Mouse (Mus musculus) gastrocnemius, adult 8-10 months (tissue): ENCODE results near the gene Capza1. TPM values are rescaled to one million over a fixed set of nuclear protein-coding genes. Genes with fewer than 3 reads are reported as not detected.

Source experiments
- DNase-seq, 2 experiments: peaks; one replicate each; pipeline ENCODE4 v3.0.0; 2022; ENCODE audit warnings: low spot score in 2 of 2
- total RNA-seq, 4 experiments: library from RNA; stranded (reverse); gene quantifications; 2 replicates each; pipeline ENCODE4 v1.2.4; 2022

Capza1 gene
- total RNA-seq, 4 experiments from 2014 or later = 9.9 to 16.3 (median 14.5) TPM

GRCm38 (mm10) chr3:104790401-104790937, 73.8 kb downstream of the Capza1 start:
- DNase-seq = no peak

DNA sequence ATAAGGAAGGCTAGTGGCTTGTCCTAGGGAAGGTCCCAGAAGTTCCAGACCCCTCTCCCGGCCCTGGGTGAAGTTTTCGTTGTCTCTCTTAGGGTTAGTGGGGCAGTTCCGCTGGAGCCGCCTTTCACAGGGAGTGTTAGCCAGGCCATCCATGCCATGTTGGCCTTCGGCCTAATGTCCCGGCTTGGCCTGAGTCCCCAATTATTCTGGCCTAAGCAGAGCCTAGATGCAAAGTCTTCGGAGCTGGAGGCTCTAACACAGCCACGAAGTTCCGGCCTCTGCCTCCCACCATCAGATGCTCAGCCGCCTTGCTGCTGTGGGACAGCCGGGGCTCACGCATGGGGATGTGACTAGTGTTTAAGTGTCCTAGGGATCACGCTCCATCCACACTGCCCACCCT, 74.5 kb downstream of the Capza1 start:
- DNase-seq = no peak

- DNase-seq = no peak
These were observed 75.0 kb downstream of the Capza1 start for GRCm38 (mm10) chr3:104789312-104789605.

GRCm38 (mm10) chr3:104788561-104789311, 75.6 kb downstream of the Capza1 start:
- peak; percentile 70 to 84 for DNase-seq

- no peak for DNase-seq
These were observed 76.2 kb downstream of the Capza1 start, which contains the start of gene Rhoc for GRCm38 (mm10) chr3:104788075-104788474. Rhoc (plus strand) TSS chr3:104788375.

- no peak for DNase-seq
These were observed 79.0 kb downstream of the Capza1 start for GRCm38 (mm10) chr3:104785284-104785683.

DNA sequence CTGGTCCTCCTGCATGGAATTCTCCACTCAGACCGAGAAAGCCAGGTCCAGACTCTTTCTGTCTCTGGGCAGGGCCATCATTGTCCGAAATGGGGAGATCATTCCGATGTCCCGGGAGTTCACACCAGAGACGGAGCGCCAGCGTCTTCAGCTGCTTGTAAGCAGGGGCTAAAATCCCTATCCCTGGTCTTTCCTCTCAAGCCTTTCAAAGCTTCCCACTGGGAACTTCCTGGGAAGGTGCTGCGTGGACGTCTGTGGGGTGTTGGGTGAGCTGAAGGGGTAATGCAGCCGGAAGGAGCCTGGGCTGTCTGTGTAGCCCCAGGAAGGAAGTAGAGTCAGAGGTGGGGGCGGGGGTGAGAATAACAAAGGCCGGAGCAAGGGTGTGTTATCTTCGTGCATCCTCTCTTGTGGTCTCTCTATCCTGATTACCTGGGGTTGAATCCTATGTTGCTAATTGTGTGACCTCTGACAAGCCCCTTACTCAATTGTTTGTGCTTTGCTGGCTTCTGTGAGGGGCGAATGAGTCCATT, 80.3 kb downstream of the Capza1 start:
- DNase-seq = no peak

GRCm38 (mm10) chr3:104782061-104782681, 82.1 kb downstream of the Capza1 start:
- peak; percentile 75 to 83 for DNase-seq

DNA sequence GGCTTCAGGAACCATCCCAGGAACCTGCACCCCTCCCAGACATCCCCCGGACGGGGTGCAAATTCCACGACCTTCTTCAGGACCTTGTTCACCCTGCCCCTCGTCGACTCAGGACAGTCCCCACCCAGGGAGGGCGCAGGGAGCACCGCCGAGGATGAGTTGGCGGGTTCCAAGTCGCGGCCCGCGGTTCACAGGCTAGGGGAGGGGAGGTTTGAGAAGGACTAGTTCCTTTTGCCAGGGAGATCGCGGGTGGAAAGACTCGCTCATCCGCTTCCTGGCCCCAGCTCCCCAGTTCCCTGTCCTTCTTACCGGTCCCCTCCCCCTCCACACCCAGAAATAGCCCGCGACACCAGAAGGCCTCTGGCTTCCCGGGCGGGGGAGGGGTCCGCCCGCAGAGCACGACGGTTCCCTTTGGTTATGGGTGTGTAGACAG, 82.8 kb downstream of the Capza1 start, which contains the start of gene Fam19a3:
Gene Fam19a3 (minus strand): TSS at position 370 of the 433 bp plus-strand sequence.
- peak; percentile 77 to 79 for DNase-seq

- peak; percentile 81 to 85 for DNase-seq
These were observed 83.5 kb downstream of the Capza1 start, which contains the start of gene Ppm1j for GRCm38 (mm10) chr3:104780561-104781420. Ppm1j (plus strand) TSS chr3:104781056.

- no peak for DNase-seq
These were observed 84.4 kb downstream of the Capza1 start for GRCm38 (mm10) chr3:104779949-104780348.

- no peak for DNase-seq
These were observed 87.0 kb downstream of the Capza1 start for GRCm38 (mm10) chr3:104777342-104777741.

DNA sequence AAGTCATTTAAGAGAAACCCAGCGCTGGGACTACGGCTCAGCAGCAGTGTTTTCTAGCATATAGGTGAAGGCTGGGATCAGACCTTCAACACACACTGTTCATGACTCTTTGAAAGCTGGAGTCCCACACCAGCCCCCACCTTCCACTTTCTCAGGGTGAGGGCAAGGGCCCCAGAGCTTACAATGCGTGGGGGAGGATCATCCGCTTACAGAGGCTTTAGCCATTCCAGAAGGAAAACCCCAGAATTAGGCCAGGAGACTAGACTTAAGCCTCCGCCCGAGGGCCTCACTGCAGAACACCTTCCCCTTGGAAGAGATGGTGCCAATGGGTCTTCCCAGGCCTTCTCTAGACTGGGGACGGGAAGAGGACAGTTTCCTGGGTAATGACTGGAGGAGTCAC, 91.0 kb downstream of the Capza1 start:
- no peak for DNase-seq

Other genes with a start within 250 kb of the Capza1 start
- gene Slc16a1, start 225.8 kb downstream of the Capza1 start, total RNA-seq = 10 to 100 TPM; 22.5 to 27.1 (median 24.3) TPM
- 10 to 100 TPM; 33.3 to 41.9 (median 35.3) TPM for gene Ppm1j, start 83.4 kb downstream of the Capza1 start, total RNA-seq
- gene Fam19a3, start 82.7 kb downstream of the Capza1 start, total RNA-seq = 1 to 10 TPM; 1.9 to 3.2 (median 2.6) TPM
- 10 to 100 TPM; 30.2 to 33.5 (median 32.0) TPM for gene Rhoc, start 76.1 kb downstream of the Capza1 start, total RNA-seq
- gene Mov10, start 45.9 kb downstream of the Capza1 start, total RNA-seq = under 1 TPM; 0.32 to 0.92 (median 0.54) TPM
- 10 to 100 TPM; 18.3 to 27.3 (median 21.0) TPM for gene St7l, start 500 bp downstream of the Capza1 start, total RNA-seq
- under 1 TPM; 0.07 to 0.46 (median 0.10) TPM for gene Wnt2b, start 97.4 kb upstream of the Capza1 start, total RNA-seq
- gene Cttnbp2nl, start 188.6 kb upstream of the Capza1 start, total RNA-seq = 1 to 10 TPM; 2.7 to 5.5 (median 4.0) TPM
- not detected for gene 4930564D02Rik, start 202.3 kb upstream of the Capza1 start, total RNA-seq